Mouse (Mus musculus) activated CD4-positive, CD25-positive, alpha-beta regulatory T cell, adult 9 weeks (primary cell): ENCODE results near the gene Itfg1. TPM values are rescaled to one million over a fixed set of nuclear protein-coding genes. Genes with fewer than 3 reads are reported as not detected.

Experiments used
- polyA plus RNA-seq: library from polyadenylated mRNA; unstranded; fragments of 100-300 nt; shearing (Covaris generic); gene quantifications from one replicate; pipeline ENCODE4 v1.2.1, GENCODE M21; 2017

Gene Itfg1
- polyA plus RNA-seq = 17.2 TPM

DNA sequence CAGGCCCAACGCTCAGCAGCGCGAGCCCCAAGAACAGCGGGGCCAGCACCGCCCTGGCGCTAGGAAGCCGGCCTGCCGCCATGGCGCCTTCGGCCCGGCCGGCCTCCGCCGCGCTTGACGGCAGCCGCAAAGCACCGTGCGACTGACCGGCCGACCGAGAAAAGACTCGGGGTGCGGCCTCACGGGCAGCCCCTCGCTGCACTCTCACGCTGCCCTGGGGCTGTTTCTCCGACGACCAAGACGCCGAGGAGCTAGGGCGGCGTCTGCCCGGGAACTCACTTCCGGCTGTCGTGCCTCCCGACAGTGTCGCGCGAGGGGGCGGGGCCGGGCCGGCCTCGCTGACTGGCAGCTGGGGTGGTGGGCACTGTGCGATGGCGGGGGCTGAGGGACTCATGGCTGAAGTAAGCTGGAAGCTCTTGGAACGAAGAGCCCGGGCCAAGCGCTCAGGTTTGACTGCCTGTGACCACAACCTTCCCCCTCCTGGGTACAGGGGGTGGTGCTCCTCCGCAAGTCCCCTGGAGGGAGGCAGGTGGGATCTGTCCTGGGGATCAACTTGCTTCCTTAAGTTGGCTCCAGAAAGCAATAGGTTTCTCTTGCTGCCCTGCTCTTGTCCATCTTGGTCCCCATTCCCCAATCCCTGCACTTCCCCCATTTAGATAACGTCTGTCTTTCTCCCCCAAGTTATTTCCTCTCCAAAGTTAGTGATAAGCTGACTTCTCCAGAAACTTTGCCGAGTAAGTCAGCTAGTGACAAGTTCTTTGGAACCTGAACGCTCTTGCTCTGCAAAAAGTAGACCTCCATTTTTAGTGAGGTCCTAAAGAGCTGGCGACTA lies at the start of gene Itfg1, which contains the start of gene Phkb:
Gene Itfg1 (minus strand): TSS at position 265 of the 832 bp plus-strand sequence.
Gene Phkb (plus strand): TSS at position 303 of the 832 bp plus-strand sequence.

DNA sequence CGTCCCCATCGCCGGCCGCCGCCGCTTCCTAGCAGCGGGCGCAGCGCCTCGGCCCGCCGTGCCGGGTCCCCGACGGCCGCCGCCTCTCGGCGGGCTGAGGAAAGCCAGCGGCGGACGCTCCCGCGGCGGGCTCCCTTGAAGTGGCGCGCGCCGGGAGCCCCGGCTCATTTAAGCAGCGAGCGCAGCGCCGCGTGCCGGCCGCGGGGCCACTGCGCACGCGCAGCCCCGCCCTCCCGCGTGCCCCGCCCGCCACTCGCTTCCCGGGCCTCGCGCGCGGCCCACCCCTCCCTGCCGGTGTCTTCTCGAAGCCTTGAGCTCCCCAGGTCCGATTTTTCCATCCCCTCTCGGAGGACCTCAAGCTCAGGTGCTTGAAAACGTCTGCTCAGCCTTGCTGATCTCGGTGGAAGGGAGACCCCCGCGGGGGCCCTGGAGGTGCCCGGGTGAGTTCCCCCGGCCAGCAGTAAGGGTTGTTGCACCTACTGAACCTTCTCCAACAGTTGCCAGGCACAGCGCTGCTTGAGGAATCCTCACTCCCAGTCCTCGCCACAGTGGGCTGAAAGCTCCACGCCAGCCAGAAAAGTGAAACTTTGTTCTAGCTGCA lies 139.9 kb downstream of the Itfg1 start, which contains the start of gene Neto2:
Gene Neto2 (minus strand): TSS at position 174 of the 601 bp plus-strand sequence.

Other genes starting within 250 kb of the Itfg1 start
- 0.17 TPM for gene Neto2, start 140.0 kb downstream of the Itfg1 start, polyA plus RNA-seq
- gene Phkb, start within 50 bp of the Itfg1 start, polyA plus RNA-seq = 39.3 TPM